Mouse (Mus musculus): ENCODE data around the gene Itga9.

DNA sequence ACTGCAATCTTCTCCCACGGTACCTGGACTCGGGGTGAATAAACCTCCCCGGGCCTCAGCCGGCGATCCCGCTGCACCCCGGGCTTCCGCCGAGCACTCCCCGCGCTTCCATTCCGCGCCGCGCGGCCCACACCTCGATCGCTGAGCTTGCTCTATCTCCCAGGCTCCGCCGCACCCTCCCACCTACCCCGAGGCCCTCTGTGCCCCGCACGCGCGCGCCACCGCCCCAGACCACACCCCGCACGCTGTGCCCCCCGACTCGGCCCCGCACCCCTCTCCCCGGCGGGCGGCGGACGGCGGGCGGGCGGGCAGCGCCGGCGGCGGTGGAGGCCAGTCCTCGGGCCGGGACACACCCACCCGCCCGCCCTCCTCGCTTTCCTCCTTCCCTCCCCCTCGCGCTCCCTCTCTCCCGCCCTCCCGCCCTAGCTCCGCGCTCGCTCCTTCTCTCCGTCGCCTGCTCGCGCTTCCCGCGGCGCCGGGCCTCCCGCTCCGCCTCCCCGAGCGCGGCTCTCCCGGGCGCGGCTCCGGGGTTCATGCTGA lies 319.7 kb downstream of the Itga9 start, which contains the start of gene Ctdspl:
- TF ChIP-seq EP300 (IDR thresholded peaks at IDR 0.05; ENCODE audit: low read depth) (no peak), CTCF (IDR thresholded peaks at IDR 0.05; ENCODE audit: low read depth) (no peak)

Data from heart, postnatal 0 days (tissue).